Comparison of ENCODE assay signal across 8 mouse cellular contexts in the genomic region with DNA sequence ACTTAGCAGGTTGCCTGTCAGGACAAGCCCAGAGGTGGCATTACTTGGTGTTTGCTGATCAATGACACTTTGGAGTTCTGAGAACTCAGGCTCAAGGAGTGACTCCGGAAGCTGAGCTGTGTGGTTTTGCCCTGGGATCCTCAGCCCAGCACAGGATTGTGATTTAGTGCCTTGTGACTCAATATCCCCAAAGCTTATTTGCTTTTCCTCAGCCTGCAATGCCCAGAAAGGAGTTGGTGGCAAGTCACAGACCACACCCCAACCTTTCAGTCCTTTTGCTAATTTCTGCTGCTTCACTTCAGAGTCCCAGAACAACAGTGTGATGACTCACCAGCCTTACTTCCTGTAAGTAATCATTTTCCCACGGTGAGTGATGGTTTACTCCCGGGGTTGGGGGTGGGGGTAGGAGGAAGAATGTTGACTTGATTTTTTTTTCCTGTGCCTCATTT.
DNase-seq lines count a peak whose midpoint lies in the region; ATAC-seq and TF ChIP-seq lines count a peak whose summit lies in the region.

No protein-coding gene starts in this region.

- no peaks in the 10 kb centered on the region for H3K36me3 ChIP-seq in limb, embryonic 11.5 days (ENCODE audit: control insufficient read depth, insufficient read depth, low read length)
- no peaks in the 10 kb centered on the region for H3K36me3 ChIP-seq in limb, embryonic 10.5 days
- H3K36me3 ChIP-seq in heart, embryonic 16.5 days (ENCODE audit: control insufficient read depth, insufficient read depth): no peaks in the 10 kb centered on the region

- no peak for TF ChIP-seq CTCF in layer of hippocampus, adult 2 months (conservative IDR thresholded peaks at IDR 0.05)

- WGBS in limb, embryonic 11.5 days: 19% methylated on average over 3 of the region's 3 CpGs
- 24% methylated on average over 3 of the region's 3 CpGs for WGBS in limb, embryonic 10.5 days
- WGBS in heart, embryonic 16.5 days: 16% methylated on average over 3 of the region's 3 CpGs

- no peak overlapping the region for H3K9ac ChIP-seq in limb, embryonic 11.5 days (ENCODE audit: low read length)
- no peak overlapping the region for H3K9ac ChIP-seq in heart, embryonic 16.5 days (ENCODE audit: low read length)

- no peaks in the 10 kb centered on the region for H3K9me3 ChIP-seq in limb, embryonic 11.5 days (ENCODE audit: control insufficient read depth, low read length)
- no peaks in the 10 kb centered on the region for H3K9me3 ChIP-seq in limb, embryonic 10.5 days (replicated peaks)
- H3K9me3 ChIP-seq in heart, embryonic 16.5 days (replicated peaks; ENCODE audit: control insufficient read depth, low read length): no peaks in the 10 kb centered on the region

- no peaks in the 10 kb centered on the region for H3K27me3 ChIP-seq in limb, embryonic 11.5 days (ENCODE audit: control insufficient read depth, insufficient read depth, low read length)
- H3K27me3 ChIP-seq in limb, embryonic 10.5 days (ENCODE audit: low read depth, poor library complexity, severe bottlenecking): no peaks in the 10 kb centered on the region
- no peaks in the 10 kb centered on the region for H3K27me3 ChIP-seq in heart, embryonic 16.5 days (ENCODE audit: control insufficient read depth, insufficient read depth, low read length)

- DNase-seq in limb, embryonic 11.5 days (ENCODE audit: low spot score): peak; percentile 16
- DNase-seq in limb, embryonic 10.5 days (ENCODE audit: low spot score): no peak
- peak; percentile 10 for DNase-seq in T-cell, adult 2 months (ENCODE audit: low spot score)
- DNase-seq in lung, postnatal 25 days (ENCODE audit: low spot score): peak; percentile 61
- no peak for DNase-seq in cerebellum, postnatal 10 days
- DNase-seq in cerebellum, postnatal 25 days: no peak
- DNase-seq in layer of hippocampus, adult 2 months (ENCODE audit: low spot score in 2 of 2): no peak

- H3K4me2 ChIP-seq in limb, embryonic 11.5 days (ENCODE audit: low read depth, severe bottlenecking): no peak overlapping the region
- H3K4me2 ChIP-seq in heart, embryonic 16.5 days (ENCODE audit: low read depth, low read length): no peak overlapping the region

- no peak for ATAC-seq in limb, embryonic 11.5 days (ENCODE audit: insufficient number of reproducible peaks, low FRiP score, low TSS enrichment, low read depth)
- peak; percentile 66; the same call in 1 of the 2 replicates for ATAC-seq in heart, embryonic 16.5 days (replicated peaks; ENCODE audit: extremely low read depth, insufficient read depth, low FRiP score)

- H3K4me3 ChIP-seq in limb, embryonic 11.5 days (ENCODE audit: low read depth, low read length): no peak overlapping the region
- H3K4me3 ChIP-seq in limb, embryonic 10.5 days: no peak overlapping the region
- no peak overlapping the region for H3K4me3 ChIP-seq in heart, embryonic 16.5 days (ENCODE audit: low read length)
- no peak overlapping the region for H3K4me3 ChIP-seq in layer of hippocampus, adult 2 months

- H3K27ac ChIP-seq in limb, embryonic 11.5 days (replicated peaks; ENCODE audit: low read depth, low read length): no peak overlapping the region
- H3K27ac ChIP-seq in limb, embryonic 10.5 days: no peak overlapping the region
- H3K27ac ChIP-seq in heart, embryonic 16.5 days (ENCODE audit: low read length): peak overlapping the region; percentile 65
- no peak overlapping the region for H3K27ac ChIP-seq in layer of hippocampus, adult 2 months

- H3K4me1 ChIP-seq in limb, embryonic 11.5 days (ENCODE audit: control insufficient read depth, insufficient read depth, low read length): no peaks in the 10 kb centered on the region
- H3K4me1 ChIP-seq in limb, embryonic 10.5 days: peaks cover 13% of the 10 kb centered on the region
- peaks cover 7% of the 10 kb centered on the region for H3K4me1 ChIP-seq in heart, embryonic 16.5 days (ENCODE audit: control insufficient read depth, insufficient read depth, low read length)

Comparison
In these comparisons a context has a peak if more than half of its experiments do, and no peak if none do; other contexts are left out.
1. DNase-seq: peak in limb, embryonic 11.5 days (single experiment), T-cell, adult 2 months (single experiment) and lung, postnatal 25 days (single experiment); none in limb, embryonic 10.5 days (single experiment), cerebellum, postnatal 10 days (0 of 2), cerebellum, postnatal 25 days (0 of 2) and layer of hippocampus, adult 2 months (0 of 2).